Mouse (Mus musculus) liver, adult 10 weeks (tissue): ENCODE measurements around the gene Arap2. TPM values are rescaled to one million over a fixed set of nuclear protein-coding genes. Genes with fewer than 3 reads are reported as not detected.

Experiments
- polyA plus RNA-seq: library from polyadenylated mRNA; stranded (reverse); fragments of 350-450 nt; fragmentation: Illumina TruSeq; extraction: RNeasy Lipid Tissue Mini Kit (QIAGEN cat#74804); gene quantifications from one replicate; pipeline ENCODE4 v1.2.3, GENCODE M21; 2014; ENCODE audit warnings: low read depth, low replicate concordance

Arap2 gene
- 25.6 TPM for polyA plus RNA-seq

DNA sequence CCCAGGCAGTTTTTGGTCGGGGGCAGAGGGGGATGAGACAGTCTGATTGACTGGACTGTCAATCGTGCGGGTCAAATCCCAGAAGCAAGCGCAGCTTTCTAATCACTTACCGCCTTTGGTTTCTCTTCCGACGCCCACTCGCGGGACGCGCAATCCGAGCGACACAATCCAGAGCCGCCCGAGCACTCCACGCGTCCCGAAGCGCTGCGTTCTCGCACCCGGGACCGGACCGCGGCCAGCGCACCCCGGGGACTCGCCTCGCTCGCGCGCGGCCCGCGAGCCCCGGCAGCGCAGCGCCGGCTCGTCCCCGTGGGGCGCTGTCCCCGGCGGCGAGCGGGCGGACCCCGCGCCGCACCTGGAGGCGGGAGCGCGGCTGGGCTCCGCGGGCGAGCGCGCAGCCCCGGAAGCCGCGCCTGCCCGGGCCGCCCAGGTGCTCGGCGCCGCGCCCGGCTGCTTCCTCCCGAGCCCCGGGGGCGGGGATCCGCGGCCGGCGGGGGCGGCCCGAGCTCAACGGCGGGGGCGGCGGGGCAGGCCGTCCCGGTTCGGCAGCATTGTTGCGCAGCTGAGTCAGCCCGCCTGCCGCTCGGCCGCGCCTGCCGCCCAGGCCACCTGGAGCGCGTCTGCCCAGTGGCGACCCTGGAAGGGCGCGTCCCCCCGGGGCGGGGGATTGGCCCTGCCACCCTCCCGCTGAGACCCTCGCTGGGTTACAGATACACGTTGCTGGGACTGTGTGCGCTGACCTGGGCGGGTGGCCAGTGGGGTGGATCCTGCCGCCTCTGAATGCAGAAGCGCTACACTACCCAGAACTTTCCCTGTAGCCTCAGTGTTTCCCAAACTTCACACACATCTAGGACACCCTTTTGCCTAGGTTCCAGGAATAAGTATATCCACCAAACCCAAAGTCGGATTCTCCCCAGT, at the start of gene Arap2:
Gene Arap2, minus strand, starts transcription at position 376 of the 918 bp plus-strand sequence.

DNA sequence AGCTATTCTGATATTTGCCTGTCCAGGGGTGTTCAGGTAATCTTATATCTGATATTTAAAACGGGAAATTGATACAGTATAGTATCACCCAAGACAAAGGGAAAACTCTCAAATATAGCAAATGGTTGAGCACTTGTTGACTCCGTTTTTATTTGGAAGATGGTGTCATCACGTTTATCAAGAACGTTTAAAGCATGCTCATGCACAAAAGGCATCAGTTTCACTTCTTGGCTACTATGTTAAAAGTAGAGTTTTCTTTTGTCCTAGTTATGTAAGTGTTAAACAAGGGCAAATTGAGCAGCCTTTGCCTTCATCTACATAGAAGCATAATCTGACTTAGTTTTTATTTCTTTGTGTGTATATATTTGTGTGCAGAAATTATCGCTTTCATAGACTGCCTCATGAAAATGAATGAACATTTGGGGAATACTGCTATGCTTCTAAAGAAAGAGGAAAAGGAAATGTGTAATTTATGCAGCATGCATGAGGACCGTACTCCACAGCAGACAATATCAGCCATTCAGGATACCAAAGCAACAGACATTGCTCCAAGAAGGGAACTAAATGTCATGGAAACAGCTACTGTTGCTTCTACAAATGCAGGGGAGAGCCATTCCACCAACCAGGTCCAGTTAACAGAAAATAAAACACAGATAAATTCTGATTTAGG, 47.6 kb upstream of the Arap2 start, which contains the start of gene Dthd1:
Gene Dthd1, plus strand, starts transcription at position 422 of the 670 bp plus-strand sequence.

Other genes starting within 250 kb of the Arap2 start
- gene Dthd1, start 47.7 kb upstream of the Arap2 start, polyA plus RNA-seq = not detected